Mouse (Mus musculus) ES-Bruce4 (cell line): ENCODE results near the gene Itgb6. TPM values are rescaled to one million over a fixed set of nuclear protein-coding genes. Genes with fewer than 3 reads are reported as not detected.

Source experiments
- H3K27ac ChIP-seq: 2 replicates; pipeline ENCODE4 v1.5.1; 2012; ENCODE audit warnings: low read length, inconsistent platforms; ENCODE audit not compliant: insufficient read depth
- H3K27me3 ChIP-seq: 2 replicates; pipeline ENCODE4 v1.6.1; 2012; ENCODE audit warnings: mild to moderate bottlenecking, low read length, inconsistent platforms; ENCODE audit not compliant: control insufficient read depth, poor library complexity, insufficient read depth, severe bottlenecking
- H3K36me3 ChIP-seq: 2 replicates; pipeline ENCODE4 v1.6.1; 2012; ENCODE audit warnings: inconsistent platforms, mild to moderate bottlenecking, low read length, moderate library complexity; ENCODE audit not compliant: control insufficient read depth, poor library complexity, insufficient read depth, severe bottlenecking
- H3K4me1 ChIP-seq: one replicate; pipeline ENCODE4 v1.8.1; 2011; ENCODE audit warnings: low read length; ENCODE audit not compliant: control insufficient read depth, insufficient read depth
- H3K4me3 ChIP-seq: 2 replicates; pipeline ENCODE4 v1.5.1; 2011; ENCODE audit warnings: low read depth, mild to moderate bottlenecking, low read length
- H3K9ac ChIP-seq: 2 replicates; pipeline ENCODE4 v1.6.1; 2012; ENCODE audit warnings: low read depth, mild to moderate bottlenecking, inconsistent platforms; ENCODE audit not compliant: poor library complexity, severe bottlenecking
- H3K9me3 ChIP-seq: replicated peaks from 2 replicates; pipeline ENCODE4 v1.6.1; 2012; ENCODE audit warnings: mild to moderate bottlenecking, low read length, inconsistent platforms; ENCODE audit not compliant: control insufficient read depth, poor library complexity, insufficient read depth, severe bottlenecking
- CTCF ChIP-seq: IDR thresholded peaks from one replicate; pipeline ENCODE4 v1.8.1; 2011; ENCODE audit warnings: low read depth, low read length
- EP300 ChIP-seq: IDR thresholded peaks from 2 replicates; pipeline ENCODE4 v1.6.1; 2011; ENCODE audit warnings: low read depth, low read length; ENCODE audit not compliant: insufficient read depth
- POLR2A ChIP-seq: IDR thresholded peaks from one replicate; pipeline ENCODE4 v1.8.1; 2011; ENCODE audit warnings: low read length; ENCODE audit not compliant: insufficient read depth
- polyA plus RNA-seq: library from polyadenylated mRNA; stranded (reverse); fragments of >200 nt; gene quantifications from 2 replicates; pipeline ENCODE4 v1.2.4, GENCODE M21; 2011; ENCODE audit warnings: low read depth; ENCODE audit not compliant: missing spikeins, insufficient read depth, insufficient read length

Gene Itgb6
- polyA plus RNA-seq, 1 experiment = 0.28 TPM

- Histone ChIP-seq H3K9ac (no peak overlapping the region), H3K27me3 (no peaks in the 10 kb centered on the region), H3K4me3 (no peak overlapping the region), H3K4me1 (no peaks in the 10 kb centered on the region), H3K27ac (no peak overlapping the region), H3K36me3 (no peaks in the 10 kb centered on the region), H3K9me3 (no peaks in the 10 kb centered on the region)
- TF ChIP-seq EP300 (no peak), POLR2A (no peak), CTCF (no peak)
Measured at GRCm38 (mm10) chr2:60671215-60671614, 51.2 kb downstream of the Itgb6 start.

- Histone ChIP-seq H3K4me3 (no peak overlapping the region), H3K9ac (no peak overlapping the region), H3K27ac (no peak overlapping the region), H3K9me3 (no peaks in the 10 kb centered on the region), H3K27me3 (no peaks in the 10 kb centered on the region), H3K4me1 (no peaks in the 10 kb centered on the region), H3K36me3 (no peaks in the 10 kb centered on the region)
- TF ChIP-seq CTCF (no peak), POLR2A (no peak), EP300 (no peak)
Measured at GRCm38 (mm10) chr2:60663071-60663470, 59.4 kb downstream of the Itgb6 start.

GRCm38 (mm10) chr2:60659993-60660392 is 62.5 kb downstream of the Itgb6 start:
- no peak overlapping the region for H3K4me3 ChIP-seq
- H3K27ac ChIP-seq = no peak overlapping the region
- no peaks in the 10 kb centered on the region for H3K27me3 ChIP-seq
- H3K36me3 ChIP-seq = no peaks in the 10 kb centered on the region
- no peaks in the 10 kb centered on the region for H3K9me3 ChIP-seq
- no peaks in the 10 kb centered on the region for H3K4me1 ChIP-seq
- no peak for TF ChIP-seq CTCF
- no peak for TF ChIP-seq EP300
- no peak for TF ChIP-seq POLR2A
- H3K9ac ChIP-seq = no peak overlapping the region

GRCm38 (mm10) chr2:60658992-60659391 is 63.5 kb downstream of the Itgb6 start:
- H3K9me3 ChIP-seq = no peaks in the 10 kb centered on the region
- H3K27me3 ChIP-seq = no peaks in the 10 kb centered on the region
- no peak for TF ChIP-seq EP300
- no peak for TF ChIP-seq POLR2A
- TF ChIP-seq CTCF = no peak
- no peaks in the 10 kb centered on the region for H3K4me1 ChIP-seq
- H3K36me3 ChIP-seq = no peaks in the 10 kb centered on the region
- H3K27ac ChIP-seq = no peak overlapping the region
- no peak overlapping the region for H3K9ac ChIP-seq
- H3K4me3 ChIP-seq = no peak overlapping the region

- TF ChIP-seq EP300 = no peak
- no peak for TF ChIP-seq POLR2A
- no peak for TF ChIP-seq CTCF
- H3K9me3 ChIP-seq = no peaks in the 10 kb centered on the region
Measured at GRCm38 (mm10) chr2:60654828-60655227, 67.6 kb downstream of the Itgb6 start.

GRCm38 (mm10) chr2:60650155-60650554 is 72.3 kb downstream of the Itgb6 start:
- no peaks in the 10 kb centered on the region for H3K27me3 ChIP-seq
- no peak overlapping the region for H3K4me3 ChIP-seq
- no peak overlapping the region for H3K9ac ChIP-seq
- TF ChIP-seq CTCF = no peak
- no peak for TF ChIP-seq POLR2A
- no peak for TF ChIP-seq EP300
- no peaks in the 10 kb centered on the region for H3K9me3 ChIP-seq
- H3K36me3 ChIP-seq = no peaks in the 10 kb centered on the region
- no peak overlapping the region for H3K27ac ChIP-seq
- no peaks in the 10 kb centered on the region for H3K4me1 ChIP-seq

More at GRCm38 (mm10) chr2:60654828-60655227, 67.6 kb downstream of the Itgb6 start:
- Histone ChIP-seq H3K4me1 (no peaks in the 10 kb centered on the region), H3K27me3 (no peaks in the 10 kb centered on the region), H3K36me3 (no peaks in the 10 kb centered on the region), H3K4me3 (no peak overlapping the region), H3K9ac (no peak overlapping the region), H3K27ac (no peak overlapping the region)
